Mouse (Mus musculus): ENCODE results near the gene Rev3l. TPM values are rescaled to one million over a fixed set of nuclear protein-coding genes. Genes with fewer than 3 reads are reported as not detected.

The Rev3l gene
- total RNA-seq (2021): 10 to 100 TPM; 27.9 to 28.6 TPM
- long read RNA-seq, experiment 1, partial matches to known transcripts: 1 of 1 reads
- long read RNA-seq, experiment 1, other reads (novel, unspliced or antisense): 0 of 1 reads
- long read RNA-seq, experiment 2, full-length matches to known transcripts: 2 of 5 reads
- long read RNA-seq, experiment 2, partial matches to known transcripts: 3 of 5 reads
- long read RNA-seq, experiment 2, other reads (novel, unspliced or antisense): 0 of 5 reads

- DNase-seq (ENCODE audit: extremely low spot score in 1 of 2, low spot score in 2 of 2): peak; percentile 86 to 89
- H3K27ac ChIP-seq: peak within 1 kb of the TSS; percentile 99
- H3K4me3 ChIP-seq: peak within 1 kb of the TSS; percentile 98
- TF ChIP-seq CTCF (IDR thresholded peaks at IDR 0.05): no peak
- intact Hi-C loops (cut with DNase I): loop anchor here (1.0 to 5.0 kb wide), 6 partner anchors 102 to 561 kb away; no protein-coding TSS in a partner anchor
These were observed at the start of gene Rev3l for GRCm38 (mm10) chr10:39731736-39732265. Gene Rev3l, plus strand, starts transcription at chr10:39732118.

GRCm38 (mm10) chr10:39682556-39682955 lies 49.4 kb upstream of the Rev3l start:
- TF ChIP-seq CTCF (IDR thresholded peaks at IDR 0.05): no peak
- intact Hi-C loops (cut with DNase I): no loop called here
- Histone ChIP-seq H3K4me3 (no peak overlapping the region), H3K27ac (no peak overlapping the region)
- DNase-seq (ENCODE audit: extremely low spot score in 1 of 2, low spot score in 2 of 2): no peak

- no peak overlapping the region for H3K27ac ChIP-seq
- intact Hi-C loops (cut with DNase I): no loop called here
- no peak for DNase-seq (ENCODE audit: extremely low spot score in 1 of 2, low spot score in 2 of 2)
- no peak overlapping the region for H3K4me3 ChIP-seq
- TF ChIP-seq CTCF (IDR thresholded peaks at IDR 0.05): no peak
These were observed 48.4 kb upstream of the Rev3l start for GRCm38 (mm10) chr10:39683481-39683880.

- no peak for TF ChIP-seq CTCF (IDR thresholded peaks at IDR 0.05)
- Histone ChIP-seq H3K27ac (no peak overlapping the region), H3K4me3 (no peak overlapping the region)
- intact Hi-C loops (cut with DNase I): no loop called here
- no peak for DNase-seq (ENCODE audit: extremely low spot score in 1 of 2, low spot score in 2 of 2)
These were observed 45.1 kb upstream of the Rev3l start for GRCm38 (mm10) chr10:39686811-39687210.

GRCm38 (mm10) chr10:39687851-39688250 lies 44.1 kb upstream of the Rev3l start:
- no peak for DNase-seq (ENCODE audit: extremely low spot score in 1 of 2, low spot score in 2 of 2)
- Histone ChIP-seq H3K4me3 (no peak overlapping the region), H3K27ac (no peak overlapping the region)
- no peak for TF ChIP-seq CTCF (IDR thresholded peaks at IDR 0.05)
- intact Hi-C loops (cut with DNase I): no loop called here

- no peak for DNase-seq (ENCODE audit: extremely low spot score in 1 of 2, low spot score in 2 of 2)
- no peak overlapping the region for H3K27ac ChIP-seq
- no peak overlapping the region for H3K4me3 ChIP-seq
- intact Hi-C loops (cut with DNase I): no loop called here
- TF ChIP-seq CTCF (IDR thresholded peaks at IDR 0.05): no peak
These were observed 40.4 kb upstream of the Rev3l start for GRCm38 (mm10) chr10:39691351-39692064.

- Histone ChIP-seq H3K27ac (no peak overlapping the region), H3K4me3 (no peak overlapping the region)
- intact Hi-C loops (cut with DNase I): no loop called here
- TF ChIP-seq CTCF (IDR thresholded peaks at IDR 0.05): no peak
- DNase-seq (ENCODE audit: extremely low spot score in 1 of 2, low spot score in 2 of 2): no peak
These were observed 39.8 kb upstream of the Rev3l start for GRCm38 (mm10) chr10:39692152-39692551.

- DNase-seq (ENCODE audit: extremely low spot score in 1 of 2, low spot score in 2 of 2): no peak
- intact Hi-C loops (cut with DNase I): no loop called here
- no peak for TF ChIP-seq CTCF (IDR thresholded peaks at IDR 0.05)
- Histone ChIP-seq H3K27ac (no peak overlapping the region), H3K4me3 (no peak overlapping the region)
These were observed 24.0 kb upstream of the Rev3l start for GRCm38 (mm10) chr10:39707717-39708510.

GRCm38 (mm10) chr10:39716936-39717335 lies 15.0 kb upstream of the Rev3l start:
- TF ChIP-seq CTCF (IDR thresholded peaks at IDR 0.05): no peak
- no peak for DNase-seq (ENCODE audit: extremely low spot score in 1 of 2, low spot score in 2 of 2)
- intact Hi-C loops (cut with DNase I): no loop called here
- Histone ChIP-seq H3K4me3 (no peak overlapping the region), H3K27ac (no peak overlapping the region)

GRCm38 (mm10) chr10:39730976-39731735 lies 762 bp upstream of the Rev3l start:
- peak; percentile 88 for DNase-seq (ENCODE audit: extremely low spot score in 1 of 2, low spot score in 2 of 2)
- Histone ChIP-seq H3K27ac (peak overlapping the region; percentile 99), H3K4me3 (peak overlapping the region; percentile 98)
- TF ChIP-seq CTCF (IDR thresholded peaks at IDR 0.05): peak; percentile 4
- intact Hi-C loops (cut with DNase I): loop anchor here (1.0 to 5.0 kb wide), 6 partner anchors 101 to 560 kb away; no protein-coding TSS in a partner anchor
